Mouse (Mus musculus) T-helper 1 cell (primary cell): ENCODE results near the gene Fndc3a.

Experiments
- in situ Hi-C: fragments of 300-600 bp; cut with MboI, MseI; formaldehyde crosslinking; loops from one replicate; pipeline ENCODE4 v1.15.1; 2025; ENCODE audit warnings: high pct_unique_total_duplicates

The Fndc3a gene

DNA sequence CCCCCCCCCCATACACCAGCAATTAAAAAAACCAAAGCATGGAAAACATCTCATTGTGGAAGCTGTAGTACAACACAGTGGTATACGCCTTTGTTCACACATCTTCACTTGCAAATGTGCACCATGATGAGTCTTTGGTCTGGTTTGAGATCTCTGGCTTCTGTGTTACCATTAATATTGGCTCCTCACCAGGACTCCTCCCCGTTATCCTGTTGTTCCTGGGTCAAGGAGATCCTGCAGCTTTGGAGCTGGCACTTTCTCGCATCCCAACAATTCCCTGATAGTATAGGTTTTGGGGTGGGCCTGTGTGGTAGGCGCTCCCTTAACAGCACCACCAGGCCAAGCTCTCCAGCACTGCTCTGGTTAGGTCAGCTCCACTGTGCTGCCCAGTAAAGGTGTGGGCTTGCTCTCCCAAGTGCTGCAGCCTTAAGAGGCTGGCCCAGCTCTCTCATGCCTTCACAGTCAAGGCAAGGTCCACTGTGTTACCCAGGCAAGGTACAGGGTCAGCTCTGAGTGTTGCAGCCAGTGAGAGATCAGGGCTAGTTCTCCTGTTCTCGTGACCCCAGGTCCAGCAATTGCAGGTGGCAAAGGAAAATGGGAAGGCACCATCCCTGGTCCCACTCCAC is 173.3 kb downstream of the Fndc3a start:
- in situ Hi-C loops = no loop called here

DNA sequence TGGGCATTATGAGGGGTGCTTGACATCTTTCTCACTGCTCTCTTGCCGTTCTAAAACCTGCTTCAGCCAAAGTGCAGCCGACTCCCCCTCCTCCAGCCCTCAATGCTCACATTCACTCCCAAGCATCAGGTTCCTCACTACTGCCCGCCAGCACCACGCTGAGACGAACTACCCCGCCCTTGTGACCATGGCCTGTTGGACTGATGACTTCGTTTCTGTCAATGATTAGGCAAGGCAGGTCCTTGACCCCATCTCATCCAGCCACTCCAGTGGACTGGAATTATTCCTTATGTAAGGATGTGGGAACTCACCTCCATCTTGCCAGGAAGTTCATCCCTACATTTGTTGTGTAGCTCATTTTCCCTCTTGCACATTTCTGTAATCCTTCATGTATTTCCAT is 175.9 kb downstream of the Fndc3a start:
- in situ Hi-C loops = no loop called here

DNA sequence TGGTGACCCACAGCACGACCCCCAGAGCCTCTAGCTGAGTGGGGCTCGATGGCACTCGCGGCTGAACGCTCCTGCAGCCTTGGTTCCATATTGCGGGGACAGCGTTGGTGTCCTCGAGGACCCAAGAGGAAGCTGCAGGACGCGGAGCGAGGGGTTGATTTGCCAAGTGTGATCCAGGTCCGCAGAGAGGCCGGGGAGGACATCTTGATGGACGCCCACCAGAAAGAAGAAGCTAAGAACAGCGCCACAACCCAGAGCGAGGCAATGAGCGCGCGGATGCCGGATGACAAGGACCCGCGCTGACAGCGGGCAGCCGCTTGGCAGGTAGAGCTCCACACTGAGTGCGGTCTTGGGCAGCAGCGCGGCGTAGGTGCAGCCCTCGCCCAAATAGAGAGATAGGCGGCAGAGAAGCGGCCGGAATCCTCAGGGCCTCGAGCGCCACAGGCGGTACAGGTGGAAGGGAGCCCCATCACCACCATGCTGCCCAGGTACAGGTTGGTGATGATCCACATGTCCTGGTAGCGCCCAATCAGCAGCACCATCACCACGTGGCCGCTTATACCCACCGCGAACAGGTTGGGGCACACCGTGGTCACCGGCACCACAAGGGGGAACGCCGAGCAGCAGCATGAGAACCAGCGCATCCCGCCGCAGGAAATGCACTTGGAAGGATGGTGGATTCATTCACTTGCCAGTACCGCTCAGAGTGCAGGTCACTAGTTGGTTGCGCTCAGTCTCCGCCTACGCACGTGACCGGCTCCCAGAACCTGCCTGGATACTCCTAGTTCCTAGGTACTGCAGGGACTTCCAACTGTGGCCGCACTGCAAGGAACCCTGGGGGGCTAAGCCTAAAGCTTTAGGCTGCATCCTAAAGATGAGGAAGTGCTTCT is 177.5 kb downstream of the Fndc3a start:
- in situ Hi-C loops = no loop called here

DNA sequence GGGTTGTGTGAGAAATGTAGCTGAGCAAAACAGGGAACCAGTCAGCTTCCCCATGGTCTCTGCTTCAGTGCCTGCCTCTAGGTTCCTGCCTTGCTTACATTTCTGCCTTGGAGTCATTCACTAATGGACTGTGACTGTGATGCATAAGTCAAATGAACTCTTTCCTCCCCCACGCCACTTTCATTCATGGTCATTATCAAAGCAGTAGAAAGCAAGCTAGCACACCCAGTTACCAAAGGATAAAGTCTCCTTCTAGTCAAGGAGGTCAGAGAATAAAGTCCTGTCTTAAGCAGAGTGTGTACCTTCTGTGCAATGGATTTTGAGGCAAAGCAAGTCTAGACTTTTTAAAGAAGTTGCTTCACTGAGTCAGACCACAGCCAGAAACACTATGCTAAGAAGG is 182.7 kb downstream of the Fndc3a start:
- in situ Hi-C loops = no loop called here

DNA sequence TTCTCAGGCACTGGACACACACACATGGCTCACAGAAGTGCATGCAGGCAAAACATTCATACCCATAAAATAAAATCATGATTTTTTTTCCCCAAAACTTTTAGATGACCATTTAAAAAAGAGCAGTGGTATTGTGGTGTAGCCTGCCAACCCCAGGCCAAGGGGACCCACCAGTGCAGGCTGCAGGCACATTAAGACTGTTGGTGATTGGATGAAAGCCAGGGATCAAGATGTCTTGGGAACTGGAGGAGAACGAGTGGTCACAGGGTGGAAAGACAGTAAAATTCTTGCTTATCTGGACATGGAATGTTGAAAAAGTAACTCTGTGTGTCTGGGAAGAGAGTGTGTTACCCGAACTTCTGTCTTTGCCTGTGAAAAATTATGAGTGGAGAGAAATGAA is 190.2 kb downstream of the Fndc3a start:
- in situ Hi-C loops = no loop called here

DNA sequence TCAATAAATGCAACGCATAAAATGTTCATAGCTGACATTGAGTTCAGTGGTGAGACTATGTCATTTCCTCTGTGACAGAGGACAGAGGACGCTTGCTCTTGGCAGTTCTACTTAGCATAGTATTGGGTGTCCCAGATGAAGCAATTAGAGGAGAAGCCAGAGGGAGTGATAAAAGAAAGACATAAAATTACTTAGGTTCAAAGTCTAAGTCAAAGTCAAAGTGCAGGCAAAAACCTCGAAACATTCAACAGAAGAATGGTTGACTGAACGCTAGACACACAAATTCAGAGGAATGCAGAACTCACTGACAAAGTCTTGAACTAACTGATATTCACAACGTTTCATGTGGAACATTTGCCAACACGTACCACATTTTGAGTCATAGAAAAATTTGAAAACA is 191.0 kb downstream of the Fndc3a start:
- in situ Hi-C loops = no loop called here

DNA sequence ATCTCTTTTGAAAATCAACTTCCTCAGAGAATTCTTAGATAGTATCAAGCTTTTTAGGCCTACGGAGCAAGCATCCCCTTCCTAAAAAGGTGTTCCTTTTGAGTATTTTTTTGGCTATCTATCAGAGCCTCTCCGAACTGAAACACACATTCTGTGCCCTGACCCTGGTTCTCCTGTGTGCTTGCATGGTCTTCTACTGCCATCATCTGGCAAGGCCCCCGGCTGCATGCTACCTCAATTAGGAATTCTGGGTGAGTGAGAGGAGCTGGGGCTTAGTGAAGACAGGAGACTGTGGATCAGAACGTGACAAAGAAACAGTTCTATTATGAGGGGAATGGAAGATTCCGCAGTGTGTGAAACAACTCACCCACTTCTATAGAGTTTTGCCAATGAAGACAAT is 193.4 kb downstream of the Fndc3a start:
- in situ Hi-C loops = no loop called here

DNA sequence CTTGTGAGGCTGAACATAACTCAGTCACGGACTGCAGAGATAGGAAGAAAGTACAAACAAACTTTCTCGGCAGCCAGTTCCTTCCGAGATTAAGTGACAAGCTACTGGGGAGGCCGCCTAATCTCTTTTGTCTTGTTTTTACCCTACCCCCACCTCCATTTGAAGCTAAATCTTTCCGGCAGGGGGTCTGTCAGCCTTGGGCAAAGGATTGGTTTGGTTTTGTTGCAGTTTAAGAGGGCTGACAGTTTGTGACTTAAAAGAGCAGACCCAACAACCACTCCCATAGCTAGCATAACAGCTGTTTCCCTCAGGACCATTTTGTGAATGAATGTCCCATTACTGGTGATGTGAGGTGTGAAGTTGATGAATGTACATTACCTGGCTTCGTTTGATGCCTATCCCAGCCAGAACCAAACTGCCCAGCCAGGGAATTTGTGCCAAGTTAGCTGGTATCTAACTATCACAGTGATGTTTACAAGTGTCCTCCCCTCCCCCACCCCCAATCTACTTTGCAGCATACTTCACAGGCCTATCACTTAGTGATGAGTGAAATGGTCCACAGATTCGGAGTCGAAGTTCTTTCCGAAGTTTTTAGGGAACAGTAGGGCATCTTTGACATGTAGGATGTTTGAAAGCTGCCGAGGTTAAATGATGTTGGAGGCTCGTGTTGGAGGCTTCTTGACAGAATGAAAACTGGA is 202.9 kb downstream of the Fndc3a start:
- in situ Hi-C loops = no loop called here

DNA sequence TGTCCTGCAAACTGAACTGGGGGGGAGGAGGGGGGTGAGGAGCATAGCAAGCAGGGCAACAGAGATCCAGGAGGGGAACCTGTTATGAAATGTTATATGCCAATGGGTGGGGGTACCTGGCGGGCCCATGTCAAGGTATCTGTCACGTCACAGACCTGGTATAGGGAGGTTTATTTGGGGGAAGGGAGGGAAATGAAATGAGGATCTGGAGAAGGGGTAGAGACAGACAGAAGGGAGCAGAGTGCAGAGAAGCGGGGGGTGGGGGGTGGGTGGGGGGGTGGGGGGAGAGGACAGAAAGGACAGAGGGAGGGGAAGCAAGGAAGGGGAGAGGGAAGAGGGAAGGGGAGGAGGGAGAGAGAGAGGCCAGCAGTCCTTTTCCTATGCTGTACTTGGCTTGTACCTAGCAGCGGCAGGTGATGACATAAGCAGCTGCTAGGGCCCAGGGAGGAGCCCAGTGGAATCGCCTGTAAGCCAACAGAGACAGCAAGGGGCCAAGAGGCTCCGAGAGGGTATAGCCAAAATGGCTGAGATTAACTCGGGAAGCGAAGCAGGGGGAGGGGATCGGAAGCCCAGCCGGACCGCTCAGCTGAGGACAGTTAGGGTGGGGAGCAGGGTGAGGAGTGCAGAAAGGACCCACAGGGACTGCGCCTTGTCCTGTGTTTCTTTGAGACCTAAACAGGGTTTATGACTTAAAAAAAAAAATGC is 203.6 kb downstream of the Fndc3a start:
- in situ Hi-C loops = no loop called here

DNA sequence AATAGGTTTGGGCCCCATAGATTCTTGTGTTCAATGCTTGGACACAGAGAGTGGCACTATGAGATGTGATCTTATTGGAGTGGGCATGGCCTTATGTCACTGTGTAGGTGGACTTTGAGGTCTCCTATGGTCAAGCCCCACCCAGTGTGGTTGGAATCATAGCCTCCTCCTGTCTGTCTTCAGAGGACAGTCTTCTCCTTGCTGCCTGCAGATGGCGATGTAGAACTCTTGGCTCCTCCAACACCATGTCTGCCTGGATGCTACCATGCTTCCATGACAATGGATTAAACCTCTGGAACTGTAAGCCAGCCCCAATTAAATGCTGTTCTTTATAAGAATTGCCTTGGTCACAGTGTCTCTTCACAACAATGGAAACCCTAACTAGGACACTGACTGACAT is 204.8 kb downstream of the Fndc3a start:
- in situ Hi-C loops = no loop called here

DNA sequence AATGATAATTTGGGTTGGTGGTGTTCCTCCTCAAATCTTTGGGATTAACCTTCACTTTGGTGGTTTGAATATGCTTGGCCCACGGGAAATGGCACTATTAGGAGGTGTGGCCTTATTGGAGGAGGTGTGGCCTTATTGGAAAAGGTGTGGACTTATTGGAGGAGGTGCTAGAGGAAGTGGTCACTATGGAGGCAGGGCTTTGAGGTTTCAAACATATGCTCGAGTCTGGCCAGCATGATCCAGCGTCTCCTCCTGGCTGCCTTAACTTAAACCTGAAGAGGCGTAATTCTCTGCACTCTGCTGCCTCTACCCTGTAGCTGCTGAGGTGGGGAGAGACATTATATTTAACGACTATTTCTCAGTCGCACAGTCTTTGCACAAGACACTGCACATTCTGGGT is 206.6 kb downstream of the Fndc3a start:
- in situ Hi-C loops = no loop called here

DNA sequence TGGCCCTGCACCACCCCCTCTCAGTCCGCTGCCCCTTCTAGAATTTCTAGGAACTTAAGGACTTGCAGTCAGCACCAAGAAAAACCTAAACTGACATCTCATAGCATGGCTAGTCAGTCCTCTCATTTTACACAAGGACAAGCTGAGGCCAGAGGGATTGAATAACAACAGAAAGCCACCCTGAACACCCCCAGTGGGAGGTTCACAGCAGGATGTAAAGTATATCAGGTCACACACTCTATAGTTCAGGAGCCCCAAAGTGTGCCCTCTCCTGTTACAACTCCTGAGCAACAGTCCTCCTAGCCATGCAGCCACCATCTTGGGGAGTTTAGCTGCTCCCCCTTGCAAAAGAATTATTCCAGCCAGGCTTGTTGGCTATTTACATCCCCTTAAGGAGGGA is 216.0 kb downstream of the Fndc3a start:
- in situ Hi-C loops = no loop called here

DNA sequence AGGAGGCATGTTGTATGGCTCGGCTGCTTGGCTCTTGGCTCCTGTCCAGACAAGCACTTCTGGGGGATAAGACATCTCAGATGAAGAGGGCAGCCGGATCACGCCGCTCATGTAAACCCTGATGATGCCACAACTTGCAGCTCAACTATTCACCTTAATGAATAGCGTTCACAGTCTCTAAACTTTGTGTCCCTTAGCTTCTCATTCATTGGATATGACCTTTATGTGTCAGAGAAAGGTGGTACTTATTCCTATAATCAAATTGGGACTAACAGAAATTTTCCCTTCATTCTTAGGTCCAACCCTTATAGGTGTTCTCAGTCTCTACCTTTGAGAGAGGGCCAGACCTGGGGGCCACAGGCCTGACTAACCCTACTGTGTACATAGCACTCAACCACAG is 218.1 kb downstream of the Fndc3a start, which contains the start of gene Gm9195:
Gene Gm9195, minus strand, starts transcription at position 101 of the 400 bp plus-strand sequence.
- in situ Hi-C loops = no loop called here

DNA sequence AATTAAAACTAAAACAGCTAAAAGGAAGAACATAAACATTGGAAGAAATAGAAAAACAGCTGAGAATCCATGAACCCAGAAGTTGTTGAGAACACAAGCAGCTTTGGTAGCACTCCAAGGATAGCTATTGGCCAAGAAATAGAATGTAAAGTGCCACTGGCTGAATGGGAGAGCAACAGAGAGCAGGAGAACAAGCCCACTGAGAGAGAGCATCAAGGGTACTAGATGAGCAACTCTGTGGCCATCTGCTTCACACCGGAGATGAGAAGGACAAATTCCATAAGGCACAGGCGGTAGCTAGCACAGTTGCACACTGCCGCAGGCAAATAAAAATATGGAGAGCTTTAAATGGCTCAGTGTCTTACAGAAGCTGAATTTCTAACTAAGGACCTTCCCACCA is 219.4 kb downstream of the Fndc3a start:
- in situ Hi-C loops = no loop called here
